Mouse (Mus musculus) small intestine, adult 2 months (tissue): Measurements from ENCODE around the gene Anxa5. TPM values are rescaled to one million over a fixed set of nuclear protein-coding genes. Genes with fewer than 3 reads are reported as not detected.

Experiments used
- H3K27ac ChIP-seq: fragments of 200-500 bp; 2 replicates; pipeline ENCODE4 v1.5.1; 2012; ENCODE audit warnings: low read depth, low read length, control low read depth, inconsistent platforms; ENCODE audit not compliant: insufficient read depth
- H3K27me3 ChIP-seq: fragments of 200-500 bp; 2 replicates; pipeline ENCODE4 v1.6.1; 2012; ENCODE audit warnings: mild to moderate bottlenecking, moderate library complexity, low read length, inconsistent platforms; ENCODE audit not compliant: control insufficient read depth, insufficient read depth
- H3K36me3 ChIP-seq: fragments of 200-500 bp; 2 replicates; pipeline ENCODE4 v1.6.1; 2012; ENCODE audit warnings: mild to moderate bottlenecking, low read length, control low read depth, inconsistent platforms; ENCODE audit not compliant: control insufficient read depth, insufficient read depth
- H3K4me1 ChIP-seq: fragments of 200-500 bp; 2 replicates; pipeline ENCODE4 v1.6.1; 2012; ENCODE audit warnings: low read length, inconsistent platforms, mixed read lengths; ENCODE audit not compliant: control insufficient read depth, insufficient read depth, insufficient read length
- H3K4me3 ChIP-seq: fragments of 200-500 bp; 2 replicates; pipeline ENCODE4 v1.5.1; 2012; ENCODE audit warnings: low read depth, mild to moderate bottlenecking, control low read depth, inconsistent platforms, low read length, moderate library complexity
- CTCF ChIP-seq: fragments of 200-500 bp; IDR thresholded peaks from 2 replicates; pipeline ENCODE4 v1.5.1; 2012; ENCODE audit warnings: low read depth, mild to moderate bottlenecking, control low read depth, inconsistent platforms, low read length, moderate library complexity, mixed read lengths; ENCODE audit not compliant: insufficient replicate concordance, insufficient read length; ENCODE audit errors: extremely low read depth
- POLR2A ChIP-seq: fragments of 200-500 bp; IDR thresholded peaks from 2 replicates; pipeline ENCODE4 v1.6.1; 2012; ENCODE audit warnings: low read depth, mild to moderate bottlenecking, control low read depth, inconsistent platforms, low read length, moderate library complexity
- WGBS: fragments of 180-500 bp; shearing (Covaris S2); methylation state at CpG from one replicate; pipeline ENCODE4 v1.1.7; 2018; 5-methylcytosine and 5-hydroxymethylcytosine counted together
- polyA plus RNA-seq: library from polyadenylated mRNA; depleted of rRNA; stranded (reverse); fragments of >200 nt; gene quantifications from 2 replicates; pipeline ENCODE4 v1.2.3, GENCODE M21; 2012; rRNA removed

Gene Anxa5
- polyA plus RNA-seq, result 89.2 and 122 TPM in 2 replicates

GRCm38 (mm10) chr3:36475532-36476087, at the start of gene Anxa5, which contains the start of gene 1810062G17Rik:
TSS of gene Anxa5 (minus strand) at chr3:36475894.
TSS of gene 1810062G17Rik (plus strand) at chr3:36475937.
- peak within 1 kb of the TSS; percentile 82 for H3K27ac ChIP-seq
- no peaks in the 10 kb centered on the region for H3K27me3 ChIP-seq
- TF ChIP-seq POLR2A, result peak; percentile 90
- TF ChIP-seq CTCF, result peak; percentile 25; the same call in 1 of the 2 replicates
- peak within 1 kb of the TSS; percentile 74 for H3K4me3 ChIP-seq
- under 1% methylated on average over 32 of the region's 32 CpGs for WGBS
- peaks cover 2% of the 10 kb centered on the region; the same call in 1 of the 2 replicates for H3K4me1 ChIP-seq
- no peaks in the 10 kb centered on the region for H3K36me3 ChIP-seq

DNA sequence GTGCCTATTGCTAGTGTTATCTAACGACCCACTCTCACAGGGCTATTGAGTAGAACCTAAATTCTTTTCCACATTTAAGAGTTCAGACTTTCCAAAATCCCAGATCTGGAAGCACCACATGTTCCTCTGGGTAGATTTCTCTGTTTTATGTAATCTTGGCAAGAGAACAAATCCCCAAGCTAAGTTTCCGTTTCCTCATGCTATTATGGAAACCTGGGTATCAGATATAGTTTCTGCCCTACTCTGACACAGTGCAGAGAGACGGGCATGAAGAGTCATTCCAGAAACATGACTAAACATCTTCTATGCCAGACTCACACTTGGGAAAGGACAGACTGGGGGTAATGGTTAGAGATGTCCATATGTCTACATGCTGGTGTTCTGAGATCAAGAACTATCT, 48.8 kb upstream of the Anxa5 start:
- Histone ChIP-seq H3K27me3 (peaks cover 21% of the 10 kb centered on the region), H3K4me3 (no peak overlapping the region), H3K4me1 (peaks cover 4% of the 10 kb centered on the region), H3K36me3 (no peaks in the 10 kb centered on the region), H3K27ac (no peak overlapping the region)
- TF ChIP-seq CTCF, result no peak
- TF ChIP-seq POLR2A, result no peak
- WGBS, result 60% methylated on average over 3 of the region's 3 CpGs

- Histone ChIP-seq H3K4me1 (peaks cover 4% of the 10 kb centered on the region), H3K36me3 (no peaks in the 10 kb centered on the region), H3K27ac (no peak overlapping the region), H3K27me3 (peaks cover 21% of the 10 kb centered on the region), H3K4me3 (no peak overlapping the region)
- TF ChIP-seq CTCF (no peak), POLR2A (no peak)
- WGBS, result 33% methylated on average over 4 of the region's 4 CpGs
Observed at GRCm38 (mm10) chr3:36522137-36522536, 46.4 kb upstream of the Anxa5 start.

GRCm38 (mm10) chr3:36521073-36522060, 45.7 kb upstream of the Anxa5 start, which contains the start of gene Gm11549:
TSS of gene Gm11549 (minus strand) at chr3:36521813.
- Histone ChIP-seq H3K4me3 (peak within 1 kb of the TSS; percentile 44), H3K27me3 (peaks cover 21% of the 10 kb centered on the region), H3K27ac (no peak within 1 kb of the TSS), H3K4me1 (peaks cover 4% of the 10 kb centered on the region), H3K36me3 (no peaks in the 10 kb centered on the region)
- 2% methylated on average over 51 of the region's 51 CpGs for WGBS
- TF ChIP-seq POLR2A (no peak), CTCF (no peak)

DNA sequence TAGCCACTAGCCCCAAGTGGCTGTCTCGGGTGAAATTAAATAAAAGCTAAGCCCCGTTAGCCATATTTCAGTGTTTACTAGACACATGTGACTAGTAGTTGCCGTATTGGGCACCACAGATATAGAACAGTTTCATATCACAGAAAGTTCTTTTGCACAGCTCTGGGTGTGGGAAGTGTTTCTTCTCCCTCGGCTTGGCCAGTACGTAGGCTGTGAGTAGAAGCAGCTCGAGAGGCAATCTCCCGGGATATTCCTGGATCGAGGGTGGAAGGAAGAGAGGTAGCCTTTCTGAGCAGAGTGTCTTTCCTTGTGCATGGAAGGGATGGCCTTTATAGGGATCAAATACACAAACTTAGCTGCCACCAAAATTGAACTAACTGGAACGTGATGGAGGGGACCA, 40.5 kb upstream of the Anxa5 start:
- no peak for TF ChIP-seq CTCF
- TF ChIP-seq POLR2A, result no peak
- WGBS, result 84% methylated on average over 9 of the region's 9 CpGs
- Histone ChIP-seq H3K27ac (no peak overlapping the region), H3K27me3 (peaks cover 13% of the 10 kb centered on the region), H3K4me3 (no peak overlapping the region), H3K4me1 (peaks cover 7% of the 10 kb centered on the region), H3K36me3 (no peaks in the 10 kb centered on the region)

- Histone ChIP-seq H3K4me1 (peaks cover 3% of the 10 kb centered on the region; the same call in 1 of the 2 replicates), H3K27me3 (no peaks in the 10 kb centered on the region), H3K27ac (no peak overlapping the region), H3K4me3 (no peak overlapping the region), H3K36me3 (no peaks in the 10 kb centered on the region)
- WGBS, result 36% methylated on average over 6 of the region's 6 CpGs
- TF ChIP-seq CTCF, result no peak
Observed at GRCm38 (mm10) chr3:36511491-36511890, 35.8 kb upstream of the Anxa5 start.
